Mouse (Mus musculus): Measurements from ENCODE around the gene Asb17.
A peak's percentile ranks its signal among the peaks of the same experiment; 100 is the strongest.
"Not testable (repeated sequence)": the region's sequence is repeated elsewhere in the genome, so short reads cannot be mapped to it uniquely, and the experiment has no call there.

The Asb17 gene

GRCm38 (mm10) chr3:153844030-153844429 is at the start of gene Asb17:
Gene Asb17 (plus strand): TSS chr3:153844209.
- no peak for DNase-seq

GRCm38 (mm10) chr3:153797574-153797973 is 46.4 kb upstream of the Asb17 start:
- no peak for DNase-seq

GRCm38 (mm10) chr3:153799603-153800002 is 44.4 kb upstream of the Asb17 start:
- DNase-seq = no peak

GRCm38 (mm10) chr3:153800690-153801089 is 43.3 kb upstream of the Asb17 start:
- DNase-seq = no peak

- DNase-seq = no peak
These were observed 42.5 kb upstream of the Asb17 start for GRCm38 (mm10) chr3:153801541-153801940.

GRCm38 (mm10) chr3:153802640-153803039 is 41.4 kb upstream of the Asb17 start:
- no peak for DNase-seq

GRCm38 (mm10) chr3:153804032-153804431 is 40.0 kb upstream of the Asb17 start:
- no peak for DNase-seq

- peak; percentile 93 for DNase-seq
These were observed 37.8 kb upstream of the Asb17 start for GRCm38 (mm10) chr3:153806077-153806772.

- DNase-seq = no peak
These were observed 37.1 kb upstream of the Asb17 start for GRCm38 (mm10) chr3:153806773-153807443.

GRCm38 (mm10) chr3:153807444-153808149 is 36.4 kb upstream of the Asb17 start:
- no peak for DNase-seq

- no peak for DNase-seq
These were observed 35.6 kb upstream of the Asb17 start for GRCm38 (mm10) chr3:153808406-153808805.

GRCm38 (mm10) chr3:153814026-153814425 is 30.0 kb upstream of the Asb17 start:
- DNase-seq = no peak

- DNase-seq = peak; percentile 29
These were observed 26.6 kb upstream of the Asb17 start for GRCm38 (mm10) chr3:153817376-153817890.

- no peak for DNase-seq
These were observed 25.3 kb upstream of the Asb17 start for GRCm38 (mm10) chr3:153818723-153819122.

GRCm38 (mm10) chr3:153819438-153819837 is 24.6 kb upstream of the Asb17 start:
- DNase-seq = no peak

- DNase-seq = peak; percentile 15
These were observed 20.1 kb upstream of the Asb17 start for GRCm38 (mm10) chr3:153823671-153824515.

- no peak for DNase-seq
These were observed 18.8 kb upstream of the Asb17 start for GRCm38 (mm10) chr3:153825197-153825596.

GRCm38 (mm10) chr3:153826616-153827015 is 17.4 kb upstream of the Asb17 start:
- no peak for DNase-seq

GRCm38 (mm10) chr3:153829788-153830187 is 14.2 kb upstream of the Asb17 start:
- not testable (repeated sequence) for DNase-seq

GRCm38 (mm10) chr3:153831014-153831872 is 12.8 kb upstream of the Asb17 start:
- DNase-seq = no peak

- DNase-seq = no peak
These were observed 11.9 kb upstream of the Asb17 start for GRCm38 (mm10) chr3:153831873-153832653.
